In genomic region chr6:15321551-15321974, GRCm38 (mm10) we compare ENCODE assay signal across 12 mouse cellular contexts.
A peak's percentile ranks its signal among the peaks of the same experiment; 100 is the strongest.
DNase-seq lines count a peak whose midpoint lies in the region; ATAC-seq lines count a peak whose summit lies in the region.
"Had no signal": no experiment of that assay in that cellular context is flagged by ENCODE, and none has a peak within 500 bp of the region (broad histone marks: within the 10 kb centered on the region; RNA-seq: fewer than 3 reads in every experiment).

No protein-coding gene starts in this region.

- no peaks in the 10 kb centered on the region for H3K36me3 ChIP-seq in forebrain, embryonic 14.5 days (ENCODE audit: control insufficient read depth, insufficient read depth, low read length)
- no peaks in the 10 kb centered on the region for H3K36me3 ChIP-seq in forebrain, embryonic 11.5 days (ENCODE audit: control insufficient read depth, insufficient read depth, low read length)
- no peaks in the 10 kb centered on the region for H3K36me3 ChIP-seq in lung, embryonic 15.5 days
- no peaks in the 10 kb centered on the region for H3K36me3 ChIP-seq in heart, embryonic 15.5 days
- H3K36me3 ChIP-seq in stomach, embryonic 14.5 days (ENCODE audit: control insufficient read depth, insufficient read depth, low read length): no peaks in the 10 kb centered on the region
- H3K36me3 ChIP-seq: midbrain, embryonic 13.5 days had no signal

- H3K9ac ChIP-seq in forebrain, embryonic 14.5 days (ENCODE audit: low read length): no peak overlapping the region
- H3K9ac ChIP-seq in forebrain, embryonic 11.5 days (ENCODE audit: low read length): no peak overlapping the region
- H3K9ac ChIP-seq in lung, embryonic 15.5 days: no peak overlapping the region
- no peak overlapping the region for H3K9ac ChIP-seq in heart, embryonic 15.5 days
- H3K9ac ChIP-seq in stomach, embryonic 14.5 days (replicated peaks; ENCODE audit: low read depth, low read length): no peak overlapping the region
- H3K9ac ChIP-seq: midbrain, embryonic 13.5 days had no signal

- DNase-seq in forebrain, embryonic 14.5 days (ENCODE audit: low spot score): peak; percentile 58
- DNase-seq in forebrain, embryonic 11.5 days (ENCODE audit: low spot score): no peak
- no peak for DNase-seq in lung, postnatal 10 days
- DNase-seq in MN1 (ENCODE audit: low spot score): no peak
- DNase-seq in right cerebral cortex, postnatal 25 days: no peak
- DNase-seq: kidney, postnatal 4 days; thymus, postnatal 14 days had no signal

- H3K27me3 ChIP-seq in forebrain, embryonic 14.5 days (replicated peaks; ENCODE audit: control insufficient read depth, insufficient read depth, low read length): no peaks in the 10 kb centered on the region
- no peaks in the 10 kb centered on the region for H3K27me3 ChIP-seq in forebrain, embryonic 11.5 days (ENCODE audit: control insufficient read depth, insufficient read depth, low read length)
- H3K27me3 ChIP-seq in lung, embryonic 15.5 days: no peaks in the 10 kb centered on the region
- H3K27me3 ChIP-seq in heart, embryonic 15.5 days: no peaks in the 10 kb centered on the region
- H3K27me3 ChIP-seq in stomach, embryonic 14.5 days (ENCODE audit: control insufficient read depth, insufficient read depth, low read length): no peaks in the 10 kb centered on the region
- H3K27me3 ChIP-seq: midbrain, embryonic 13.5 days had no signal

- 26% methylated on average over 2 of the region's 2 CpGs for WGBS in forebrain, embryonic 14.5 days
- 57% methylated on average over 2 of the region's 2 CpGs for WGBS in forebrain, embryonic 11.5 days
- WGBS in lung, embryonic 15.5 days: 52% methylated on average over 2 of the region's 2 CpGs
- WGBS in heart, embryonic 15.5 days: 13% methylated on average over 2 of the region's 2 CpGs
- WGBS in stomach, embryonic 14.5 days: 19% methylated on average over 2 of the region's 2 CpGs

- no peak overlapping the region for H3K27ac ChIP-seq in forebrain, embryonic 14.5 days (ENCODE audit: low read depth, low read length)
- no peak overlapping the region for H3K27ac ChIP-seq in forebrain, embryonic 11.5 days (ENCODE audit: low read depth, low read length)
- peak overlapping the region; percentile 53; the same call in 1 of the 2 replicates for H3K27ac ChIP-seq in lung, embryonic 15.5 days
- peak overlapping the region; percentile 23 for H3K27ac ChIP-seq in heart, embryonic 15.5 days
- H3K27ac ChIP-seq in stomach, embryonic 14.5 days (ENCODE audit: low read length): peak overlapping the region; percentile 48; the same call in 1 of the 2 replicates
- H3K27ac ChIP-seq: midbrain, embryonic 13.5 days had no signal

- ATAC-seq in forebrain, embryonic 14.5 days: peak; percentile 43
- no peak for ATAC-seq in forebrain, embryonic 11.5 days (replicated peaks; ENCODE audit: low FRiP score)
- ATAC-seq in lung, embryonic 15.5 days (ENCODE audit: borderline replicate concordance, extremely low read depth, low FRiP score, low TSS enrichment): no peak
- ATAC-seq in heart, embryonic 15.5 days (replicated peaks; ENCODE audit: insufficient number of reproducible peaks, insufficient read depth, low FRiP score, low read depth): no peak; the same call in 1 of the 2 replicates
- peak; percentile 49; the same call in 1 of the 2 replicates for ATAC-seq in stomach, embryonic 14.5 days (ENCODE audit: insufficient number of reproducible peaks, insufficient read depth, low FRiP score, low read depth)
- ATAC-seq: CD4-positive, CD25-positive, alpha-beta regulatory T cell, adult 4 months; midbrain, embryonic 13.5 days had no signal

- H3K4me2 ChIP-seq in forebrain, embryonic 14.5 days (ENCODE audit: low read length): no peak overlapping the region
- H3K4me2 ChIP-seq in forebrain, embryonic 11.5 days (ENCODE audit: low read depth, low read length, severe bottlenecking): no peak overlapping the region
- H3K4me2 ChIP-seq in lung, embryonic 15.5 days: no peak overlapping the region
- H3K4me2 ChIP-seq in heart, embryonic 15.5 days: peak overlapping the region; percentile 17; the same call in 1 of the 2 replicates
- no peak overlapping the region for H3K4me2 ChIP-seq in stomach, embryonic 14.5 days (replicated peaks; ENCODE audit: low read depth, low read length)
- H3K4me2 ChIP-seq: midbrain, embryonic 13.5 days had no signal

- H3K9me3 ChIP-seq in forebrain, embryonic 14.5 days (replicated peaks; ENCODE audit: control insufficient read depth, low read length): no peaks in the 10 kb centered on the region
- no peaks in the 10 kb centered on the region for H3K9me3 ChIP-seq in forebrain, embryonic 11.5 days (ENCODE audit: control insufficient read depth, low read length)
- H3K9me3 ChIP-seq in lung, embryonic 15.5 days: no peaks in the 10 kb centered on the region
- no peaks in the 10 kb centered on the region for H3K9me3 ChIP-seq in heart, embryonic 15.5 days (replicated peaks)
- H3K9me3 ChIP-seq in stomach, embryonic 14.5 days (ENCODE audit: control insufficient read depth, low read depth, low read length): no peaks in the 10 kb centered on the region
- H3K9me3 ChIP-seq: midbrain, embryonic 13.5 days had no signal

- H3K4me1 ChIP-seq in forebrain, embryonic 14.5 days (ENCODE audit: control insufficient read depth, insufficient read depth, low read length): peaks cover 7% of the 10 kb centered on the region; the same call in 1 of the 2 replicates
- no peaks in the 10 kb centered on the region for H3K4me1 ChIP-seq in forebrain, embryonic 11.5 days (replicated peaks; ENCODE audit: control insufficient read depth, insufficient read depth, low read length)
- 0 out of 2 replicates have a peak, but pooled peaks cover 3% of the 10 kb centered on the region for H3K4me1 ChIP-seq in lung, embryonic 15.5 days
- H3K4me1 ChIP-seq in heart, embryonic 15.5 days (replicated peaks): peaks cover 6% of the 10 kb centered on the region; the same call in 1 of the 2 replicates
- H3K4me1 ChIP-seq in stomach, embryonic 14.5 days (ENCODE audit: control insufficient read depth, insufficient read depth, low read length): no peaks in the 10 kb centered on the region
- H3K4me1 ChIP-seq: midbrain, embryonic 13.5 days had no signal

- H3K4me3 ChIP-seq in forebrain, embryonic 14.5 days (ENCODE audit: low read depth, low read length): no peak overlapping the region
- no peak overlapping the region for H3K4me3 ChIP-seq in forebrain, embryonic 11.5 days (ENCODE audit: low read depth, low read length)
- no peak overlapping the region for H3K4me3 ChIP-seq in lung, embryonic 15.5 days
- H3K4me3 ChIP-seq in heart, embryonic 15.5 days: no peak overlapping the region
- H3K4me3 ChIP-seq in stomach, embryonic 14.5 days (ENCODE audit: low read depth, low read length): no peak overlapping the region
- H3K4me3 ChIP-seq: midbrain, embryonic 13.5 days had no signal

Comparison
In these comparisons a context has a peak if more than half of its experiments do, and no peak if none do; other contexts are left out.
1. ATAC-seq: peak in forebrain, embryonic 14.5 days (single experiment) and stomach, embryonic 14.5 days (single experiment); none in forebrain, embryonic 11.5 days (single experiment), lung, embryonic 15.5 days (single experiment) and heart, embryonic 15.5 days (single experiment).
2. H3K27ac ChIP-seq: peak in lung, embryonic 15.5 days (single experiment), heart, embryonic 15.5 days (single experiment) and stomach, embryonic 14.5 days (single experiment); none in forebrain, embryonic 14.5 days (single experiment) and forebrain, embryonic 11.5 days (single experiment).